Mouse (Mus musculus) stomach, adult 2 months (tissue): Measurements from ENCODE around the gene Rnf4. TPM values are rescaled to one million over a fixed set of nuclear protein-coding genes. Genes with fewer than 3 reads are reported as not detected.

Source experiments
- polyA plus RNA-seq: library from polyadenylated mRNA; depleted of rRNA; stranded (reverse); fragments of >200 nt; gene quantifications from 2 replicates; pipeline ENCODE4 v1.2.3, GENCODE M21; 2012; rRNA removed

Gene Rnf4
- polyA plus RNA-seq, result 15.8 and 18.4 TPM in 2 replicates

DNA sequence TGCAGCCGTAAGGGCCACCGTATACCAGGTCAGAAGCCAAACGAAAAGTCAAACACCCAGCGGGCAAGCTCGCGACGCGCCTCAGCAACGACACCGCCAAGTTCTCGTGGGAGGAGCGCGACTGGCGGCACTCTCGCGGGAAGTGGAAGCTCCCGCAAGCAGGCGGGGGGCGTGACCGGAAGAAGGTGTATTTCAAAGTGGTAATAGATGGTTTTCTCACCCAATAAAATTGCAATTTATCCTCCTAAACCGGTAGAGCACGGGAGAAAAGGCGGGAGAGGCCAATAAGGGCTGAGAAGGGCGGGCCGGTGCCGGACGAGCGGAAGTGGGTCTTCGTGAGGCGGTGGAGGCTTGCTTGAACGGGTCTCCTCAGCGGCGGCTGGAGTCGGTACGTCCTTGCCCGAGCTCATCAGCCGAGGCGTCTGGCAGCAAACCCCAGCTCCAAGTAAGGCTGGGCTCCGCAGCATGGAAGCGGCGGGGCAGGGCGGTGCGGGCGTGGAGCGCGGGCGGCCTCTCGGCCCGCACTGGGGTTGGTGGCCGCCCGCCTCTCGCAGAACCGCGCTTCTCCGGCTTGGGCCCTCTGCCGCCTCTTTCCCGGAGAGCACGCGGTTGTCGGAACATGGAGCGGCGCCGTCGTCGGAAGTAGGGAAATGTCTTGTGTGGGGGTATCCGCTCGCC is at the start of gene Rnf4:
Gene Rnf4, plus strand, starts transcription at position 193 of the 678 bp plus-strand sequence.

DNA sequence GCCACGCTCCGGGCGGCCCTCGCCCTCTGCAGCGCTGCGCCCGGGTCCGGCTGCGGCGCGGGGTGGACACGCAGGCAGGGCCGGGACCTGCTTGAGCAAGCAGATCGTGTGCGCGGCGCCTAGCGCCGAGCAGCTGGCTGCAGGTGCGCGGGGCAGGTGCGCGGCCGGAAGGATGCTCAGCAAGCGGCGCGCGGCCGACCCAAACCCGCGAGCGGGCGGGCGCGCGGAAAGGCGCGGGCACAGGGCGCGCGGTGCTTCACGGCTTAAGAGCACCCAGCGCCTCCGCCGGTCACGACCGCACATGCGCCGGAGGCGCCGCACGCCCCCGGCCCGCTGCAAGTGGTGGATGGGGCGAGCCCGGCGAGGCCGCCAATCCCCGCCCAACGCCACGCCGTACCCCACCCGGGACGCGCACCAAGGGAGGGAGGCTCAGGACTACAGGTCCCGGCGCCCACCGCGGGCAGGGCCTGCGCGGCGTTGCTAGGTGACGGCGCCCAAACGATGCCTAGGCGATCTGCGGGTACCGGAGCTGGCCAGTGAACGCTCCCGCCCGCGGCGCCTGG is 47.9 kb upstream of the Rnf4 start, which contains the start of the genes Zfyve28 and Cfap99:
Gene Zfyve28, minus strand, starts transcription at position 296 of the 563 bp plus-strand sequence.
Gene Cfap99, plus strand, starts transcription at position 447 of the 563 bp plus-strand sequence.

DNA sequence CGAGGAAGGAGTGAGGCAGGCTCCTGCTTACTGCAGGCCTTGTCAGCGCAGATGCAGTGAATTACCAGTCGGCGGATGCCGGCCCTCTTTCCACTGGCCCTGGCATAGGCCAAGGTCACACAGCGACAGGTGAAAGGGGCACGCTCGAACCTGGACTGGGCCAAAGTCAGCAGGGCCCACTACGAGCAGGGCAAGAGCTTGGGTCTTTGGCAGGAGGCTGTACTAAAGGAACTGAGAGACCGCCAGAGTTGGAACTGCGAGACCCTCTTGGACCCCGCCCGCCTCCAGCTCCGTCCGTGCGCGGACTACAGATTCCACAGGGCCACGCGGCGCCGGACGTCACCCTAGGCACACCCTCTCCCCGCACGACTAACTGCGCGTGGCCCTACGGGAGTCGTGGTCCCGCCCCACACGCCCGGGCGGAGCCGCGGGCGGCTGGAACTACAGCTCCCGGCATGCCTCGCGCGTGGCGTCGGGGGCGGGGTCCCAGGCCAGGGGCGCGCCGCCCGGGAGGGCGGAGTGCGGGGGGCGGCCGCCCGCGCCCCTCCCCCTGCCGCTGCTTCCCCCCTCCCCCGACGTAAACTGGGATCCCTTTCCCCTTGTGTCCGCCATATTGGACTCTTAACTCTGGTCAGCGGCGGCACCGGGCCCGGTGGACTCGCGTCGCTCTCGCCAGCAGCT is 33.4 kb downstream of the Rnf4 start, which contains the start of gene Fam193a:
Gene Fam193a, plus strand, starts transcription at position 593 of the 681 bp plus-strand sequence.

Other genes with a start within 250 kb of the Rnf4 start
- gene Poln, start 166.8 kb upstream of the Rnf4 start, polyA plus RNA-seq, result 0.92 TPM in 1 of 2 replicates, not detected in the other
- 0.03 TPM in 1 of 2 replicates, not detected in the other for gene Haus3, start 166.8 kb upstream of the Rnf4 start, polyA plus RNA-seq
- 67.3 and 78.8 TPM in 2 replicates for gene Mxd4, start 148.6 kb upstream of the Rnf4 start, polyA plus RNA-seq
- 2.1 and 2.5 TPM in 2 replicates for gene Zfyve28, start 47.8 kb upstream of the Rnf4 start, polyA plus RNA-seq
- gene Cfap99, start 47.7 kb upstream of the Rnf4 start, polyA plus RNA-seq, result not detected in 2 replicates
- 6.6 and 10.2 TPM in 2 replicates for gene Fam193a, start 33.6 kb downstream of the Rnf4 start, polyA plus RNA-seq
- gene Tnip2, start 177.7 kb downstream of the Rnf4 start, polyA plus RNA-seq, result 19.3 and 21.5 TPM in 2 replicates
- gene Sh3bp2, start 189.5 kb downstream of the Rnf4 start, polyA plus RNA-seq, result 2.6 and 3.1 TPM in 2 replicates
- 68.9 and 77.1 TPM in 2 replicates for gene Add1, start 237.4 kb downstream of the Rnf4 start, polyA plus RNA-seq